Mouse (Mus musculus) spleen, adult 18-20 months (tissue): ENCODE data around the gene Cacna2d3.

Source experiments
- DNase-seq, 2 experiments: peaks; one replicate each; pipeline ENCODE4 v3.0.0; 2022; ENCODE audit warnings: mixed read lengths in 2 of 2

The Cacna2d3 gene

DNA sequence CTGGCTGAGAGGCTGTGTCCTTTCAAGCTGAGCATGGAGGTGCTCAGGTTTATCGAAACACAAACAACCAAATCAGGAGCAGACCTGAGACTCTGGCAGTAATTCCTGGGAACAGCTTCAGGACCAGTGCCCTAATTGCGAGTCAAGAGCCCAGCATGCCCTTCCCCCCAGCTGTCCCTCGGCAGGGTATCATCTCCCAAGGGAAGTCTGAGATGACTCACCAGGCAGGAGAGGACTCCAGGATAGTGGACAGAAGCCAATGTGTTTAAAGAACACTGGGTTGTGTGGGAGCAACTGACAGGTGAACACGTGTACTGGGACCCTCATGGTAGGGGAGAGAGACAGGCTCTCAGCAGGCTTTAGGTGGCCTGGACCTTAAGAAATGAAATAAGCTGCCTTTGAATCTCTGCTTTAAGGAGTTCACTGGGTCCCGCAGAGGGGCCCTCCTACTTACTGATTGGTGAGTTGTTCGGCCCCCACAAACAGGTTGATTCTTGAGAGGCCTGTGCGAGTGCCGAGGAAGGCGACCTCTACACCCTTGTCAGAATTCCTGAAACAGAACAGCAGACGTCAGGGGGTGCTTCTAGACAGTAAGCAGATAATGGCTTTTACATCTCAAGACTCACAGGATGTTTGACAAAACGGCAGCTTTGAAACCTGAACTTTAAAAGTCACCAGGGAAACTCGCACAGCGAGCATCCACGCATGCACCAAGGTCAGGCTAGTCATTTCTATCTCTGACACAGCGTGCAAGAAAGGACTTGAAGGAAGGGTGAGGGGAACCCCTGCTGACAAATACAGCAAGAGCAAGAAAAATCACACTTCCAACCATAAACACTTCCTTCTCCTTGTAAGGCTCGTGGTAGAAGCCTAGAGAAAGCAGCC, 669.5 kb downstream of the Cacna2d3 start:
- no peak for DNase-seq

DNA sequence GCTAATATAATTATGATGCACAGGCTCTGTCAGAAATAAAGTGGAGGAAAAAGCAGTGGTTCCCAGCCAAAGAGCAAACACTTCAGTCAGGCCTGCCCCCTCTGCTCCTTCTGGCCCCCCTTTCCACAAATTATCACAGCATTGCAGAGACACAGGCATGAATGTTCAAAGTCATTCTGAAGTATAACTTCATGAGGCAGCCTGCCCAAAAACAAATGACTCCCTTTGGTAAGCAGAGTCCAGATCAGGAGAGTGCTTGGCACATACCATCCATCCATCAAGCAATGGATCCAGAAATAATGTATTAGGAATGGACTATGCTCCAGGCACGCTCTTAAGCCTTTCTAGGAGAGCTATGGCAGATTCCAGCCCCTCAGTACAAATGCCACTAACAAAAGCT, 679.3 kb downstream of the Cacna2d3 start:
- no peak for DNase-seq

DNA sequence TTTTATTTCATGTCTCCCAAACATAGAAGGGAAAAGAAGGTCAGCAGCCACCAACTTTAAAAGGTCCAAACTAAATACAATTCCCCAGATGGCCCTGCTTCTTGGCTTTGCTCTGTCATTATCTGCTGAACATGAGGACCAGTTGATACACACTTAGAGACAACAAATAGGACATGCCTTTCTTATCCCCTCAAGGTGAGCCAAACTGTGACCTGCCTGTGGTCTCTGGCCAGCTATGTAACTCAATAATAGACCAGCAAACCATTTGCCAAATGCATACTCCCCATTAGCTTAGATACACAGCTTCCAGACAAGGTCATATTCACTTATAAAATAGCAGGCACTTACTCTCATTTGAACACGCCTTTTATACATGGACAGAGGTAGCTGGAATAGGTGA, 680.2 kb downstream of the Cacna2d3 start:
- no peak for DNase-seq

DNA sequence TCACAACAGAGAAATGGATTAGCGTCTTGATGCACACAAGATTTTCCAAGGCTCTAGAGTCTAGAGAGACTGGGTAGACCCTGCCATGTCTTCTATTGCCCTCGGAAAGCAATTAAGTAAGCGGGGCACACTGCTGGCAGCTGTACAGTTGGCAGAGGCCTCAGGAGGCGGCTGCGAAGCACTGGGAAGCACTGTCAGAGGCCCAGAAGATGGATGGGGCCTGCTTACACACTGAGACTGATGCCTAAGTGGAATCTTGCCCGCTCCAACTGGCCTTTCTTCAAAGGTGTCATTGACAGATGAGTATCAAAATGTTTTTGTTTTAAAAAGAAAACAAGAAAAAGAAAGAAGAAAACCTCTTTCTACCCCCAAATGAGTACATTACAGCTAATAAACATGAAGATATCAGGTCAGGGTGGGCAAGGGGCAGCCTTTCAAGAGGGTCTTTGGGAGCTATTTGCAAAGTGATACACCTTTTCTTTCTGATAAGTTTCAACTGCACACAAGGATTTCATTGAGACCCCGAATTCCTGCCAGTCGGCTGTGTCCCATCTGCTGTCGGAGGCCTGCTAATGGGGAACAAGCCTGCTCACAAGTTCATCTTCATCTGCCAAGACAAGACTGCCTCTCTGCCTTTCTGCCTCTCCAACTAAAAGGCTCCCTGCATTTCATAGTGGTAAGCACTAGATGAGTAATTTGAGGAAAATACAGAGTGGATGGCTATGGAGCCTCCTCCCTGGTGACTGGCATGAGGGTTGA, 680.9 kb downstream of the Cacna2d3 start:
- no peak for DNase-seq

DNA sequence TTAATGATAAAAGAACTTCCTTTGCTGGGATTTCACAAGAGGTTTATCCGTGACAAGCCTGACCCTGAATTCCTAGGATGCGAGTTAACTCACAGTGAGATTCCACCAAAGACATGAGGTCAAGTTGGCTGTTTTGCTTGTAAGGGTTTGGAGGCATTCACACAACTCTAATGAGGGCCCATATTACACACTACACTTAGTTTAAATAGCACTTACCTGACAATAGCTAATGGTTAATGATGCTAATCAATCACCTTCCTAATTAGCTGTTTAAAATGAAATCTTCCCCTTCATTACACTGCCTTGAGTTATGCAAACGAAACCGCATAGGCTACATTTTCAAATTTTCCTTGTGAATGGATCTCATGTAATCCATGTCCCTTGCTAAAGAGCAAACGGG, 683.4 kb downstream of the Cacna2d3 start:
- DNase-seq = no peak

DNA sequence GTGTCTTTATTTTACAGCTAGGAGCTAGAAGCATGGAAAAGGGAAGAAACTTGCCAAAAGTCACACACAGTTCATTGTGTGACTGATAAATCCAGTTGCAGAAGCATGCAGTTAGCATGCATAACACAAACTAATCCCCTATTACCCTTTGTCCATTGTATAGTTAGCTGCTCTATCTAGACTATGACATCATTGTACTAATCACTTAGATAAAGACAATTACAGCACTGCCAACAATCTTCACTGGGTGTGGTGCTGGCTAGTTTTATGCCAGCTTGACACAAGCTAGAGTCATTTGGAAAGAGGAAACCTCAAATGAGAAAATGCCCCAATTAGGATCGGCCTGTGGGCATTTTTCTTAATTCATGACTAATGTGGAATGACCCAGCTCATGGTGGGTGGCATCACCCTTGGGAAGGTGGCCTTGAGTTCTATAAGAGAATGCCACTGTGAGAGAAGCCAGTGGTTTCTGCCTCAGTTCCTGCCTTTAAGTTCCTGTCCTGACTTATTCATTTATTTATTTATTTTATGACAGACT, 689.7 kb downstream of the Cacna2d3 start:
- no peak for DNase-seq

DNA sequence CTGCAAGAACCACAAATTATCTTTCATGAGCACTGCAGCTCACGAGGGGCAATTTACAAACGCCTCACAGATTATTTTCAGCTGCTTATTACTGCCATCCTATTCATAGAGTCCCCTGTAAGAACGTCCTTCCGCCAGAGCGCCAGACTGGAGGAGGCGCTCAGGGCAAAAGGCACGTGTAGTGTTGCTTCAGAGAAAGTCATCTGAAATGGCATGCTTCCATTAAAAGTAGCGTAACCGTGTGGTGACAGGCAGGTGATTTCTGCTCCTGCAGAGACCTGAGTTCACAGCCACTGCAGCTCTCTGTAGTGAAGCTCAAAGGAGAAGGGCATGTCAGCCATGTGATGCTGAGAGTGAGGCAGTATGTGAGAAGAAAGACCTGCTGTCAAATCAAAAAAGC, 691.1 kb downstream of the Cacna2d3 start:
- DNase-seq = no peak

DNA sequence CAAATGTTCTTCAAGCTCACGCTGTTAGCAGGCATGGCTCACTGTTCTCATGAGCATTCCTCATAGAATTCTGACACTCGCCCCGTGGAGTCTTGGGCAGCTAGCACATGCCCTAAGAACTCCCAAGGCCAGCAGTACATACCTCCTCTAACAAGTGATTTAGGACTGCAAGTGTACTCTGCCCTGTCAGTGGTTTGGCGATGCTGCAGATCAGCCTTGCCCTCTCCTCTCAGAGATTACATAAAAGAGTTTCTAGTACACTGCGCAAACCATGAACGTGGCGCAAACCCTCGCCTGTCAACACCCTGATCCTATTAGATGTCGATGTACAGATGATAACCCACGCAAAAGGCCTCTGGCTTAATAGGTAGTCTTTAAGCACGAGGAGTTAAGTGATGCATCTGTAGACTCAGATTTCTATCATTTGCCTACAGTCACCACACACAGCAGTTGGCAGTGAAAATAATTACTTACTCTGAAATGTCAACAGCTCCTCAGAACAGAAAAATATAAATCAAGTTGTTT, 691.7 kb downstream of the Cacna2d3 start:
- no peak for DNase-seq

DNA sequence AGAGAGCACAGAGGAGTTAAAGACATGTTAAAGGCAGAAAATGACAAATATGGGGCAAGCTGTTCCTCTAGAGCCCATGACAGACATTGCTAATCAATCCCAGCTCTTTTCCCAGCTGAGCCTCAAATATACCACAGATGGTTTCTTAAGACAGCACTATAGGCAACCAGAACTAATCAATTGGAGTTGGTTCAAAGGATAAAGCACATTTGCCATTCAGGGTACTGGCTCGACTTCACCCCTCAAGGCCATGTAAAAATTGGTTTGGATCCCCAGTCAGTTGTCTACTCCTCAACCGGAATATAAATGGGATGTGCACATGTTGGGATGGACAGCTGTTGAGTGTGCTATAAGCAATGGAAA, 692.6 kb downstream of the Cacna2d3 start:
- DNase-seq = no peak

DNA sequence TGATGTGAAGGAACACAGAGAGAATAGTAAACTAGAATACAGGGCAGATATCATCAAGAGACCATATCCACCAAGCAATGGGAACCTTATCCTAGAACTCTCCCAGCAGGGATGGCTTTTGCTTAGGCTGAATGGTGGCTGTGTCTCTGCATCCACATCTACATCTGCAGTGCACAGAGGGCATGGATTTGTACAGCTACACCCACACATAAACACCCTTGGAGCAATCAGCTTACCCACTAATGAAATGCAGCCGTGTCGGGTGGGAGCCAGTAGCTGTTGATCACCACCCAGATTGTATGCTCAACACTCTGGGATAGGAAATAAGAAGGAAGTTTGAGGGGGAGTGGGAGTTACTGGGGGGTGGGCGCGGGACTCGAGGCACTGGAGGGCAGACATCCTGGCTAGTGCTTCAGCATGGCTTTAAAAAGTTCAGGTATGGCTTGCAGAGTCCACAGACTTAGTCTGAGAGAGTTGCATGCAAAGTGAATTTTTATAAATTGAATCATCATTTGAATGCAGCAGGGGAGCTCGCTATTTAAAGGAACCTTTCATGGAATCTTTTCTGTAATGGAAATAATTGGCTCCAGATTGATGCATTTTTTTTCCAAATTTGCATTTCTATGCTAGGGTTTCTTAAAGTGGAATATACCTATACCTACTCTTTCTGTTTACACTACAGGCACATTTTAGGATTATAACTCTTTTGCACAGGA, 693.1 kb downstream of the Cacna2d3 start:
- no peak for DNase-seq

DNA sequence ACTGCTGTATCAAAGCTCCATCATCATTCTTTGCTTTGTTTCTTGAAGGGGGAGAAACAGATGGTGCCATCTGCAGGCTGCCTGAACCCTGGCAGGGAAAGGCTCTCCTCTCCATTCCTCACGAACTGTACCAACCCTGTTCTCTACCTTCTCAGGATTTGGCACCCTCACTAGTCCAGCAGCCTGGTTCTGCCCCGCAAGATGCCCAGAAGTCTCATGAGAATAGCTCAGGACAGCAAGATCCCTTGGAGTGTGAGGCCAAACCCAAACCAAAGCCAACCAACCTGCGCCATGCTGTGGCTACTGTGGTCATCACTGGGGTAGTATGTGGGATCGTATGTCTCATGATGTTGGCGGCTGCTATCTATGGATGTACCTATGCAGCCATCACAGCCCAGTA, 694.4 kb downstream of the Cacna2d3 start:
- no peak for DNase-seq

DNA sequence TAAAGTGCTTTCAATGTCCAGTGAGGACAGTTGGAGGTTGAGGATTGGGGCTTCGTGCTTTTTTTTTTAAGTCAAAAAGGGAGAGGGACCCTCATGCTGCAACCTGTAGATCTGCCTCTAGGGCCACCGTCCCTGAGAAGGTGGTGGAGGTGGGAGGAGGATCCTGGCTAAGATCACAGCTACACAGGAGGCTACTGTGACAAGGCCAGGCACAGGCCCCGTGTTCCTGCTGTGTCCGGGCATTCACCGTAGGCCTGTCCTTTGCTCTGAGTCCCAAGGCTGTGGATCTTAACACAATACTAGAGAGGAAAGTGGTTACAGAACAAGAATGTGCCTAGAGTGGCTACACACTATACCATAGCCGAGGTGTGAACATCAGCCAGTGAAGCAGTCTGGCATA, 696.3 kb downstream of the Cacna2d3 start:
- no peak for DNase-seq

DNA sequence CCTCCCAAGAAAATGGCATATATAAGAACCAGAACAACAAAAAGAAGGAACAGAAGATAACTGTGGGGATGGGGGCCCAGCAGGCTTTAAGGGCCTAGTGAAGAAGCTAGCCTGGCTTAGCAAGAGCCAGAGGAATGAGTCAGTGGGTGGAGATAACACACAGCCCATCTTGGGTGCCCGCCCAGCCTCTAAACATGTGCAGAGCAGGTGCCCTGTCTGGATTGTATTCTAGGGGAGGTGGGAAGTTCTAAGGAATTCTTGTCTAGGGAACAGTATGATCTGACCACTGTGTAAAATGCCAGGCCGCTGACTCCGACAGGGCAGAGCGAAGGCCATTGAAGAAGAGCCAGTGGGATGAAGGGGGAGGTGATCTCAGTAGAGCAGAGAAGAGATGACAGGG, 698.4 kb downstream of the Cacna2d3 start:
- no peak for DNase-seq

DNA sequence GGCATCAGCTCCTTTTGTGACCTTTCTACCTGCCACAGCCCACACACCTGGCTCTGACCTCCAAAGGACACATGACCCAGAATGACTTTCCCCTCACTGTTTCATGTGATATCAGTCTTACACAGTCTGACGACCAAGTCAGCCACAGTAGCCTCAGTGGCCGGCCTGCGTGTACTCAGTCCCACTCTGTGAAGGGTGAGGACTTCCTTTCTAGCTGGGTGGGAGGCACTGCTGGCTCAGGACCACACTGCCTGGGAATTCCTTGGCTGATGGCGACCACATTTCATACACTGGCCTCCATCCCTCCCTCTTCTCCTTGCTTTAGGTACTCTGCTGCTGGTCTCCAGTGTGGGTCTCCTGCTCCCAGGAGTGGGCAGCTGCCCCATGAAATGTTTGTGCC, 700.4 kb downstream of the Cacna2d3 start:
- no peak for DNase-seq

DNA sequence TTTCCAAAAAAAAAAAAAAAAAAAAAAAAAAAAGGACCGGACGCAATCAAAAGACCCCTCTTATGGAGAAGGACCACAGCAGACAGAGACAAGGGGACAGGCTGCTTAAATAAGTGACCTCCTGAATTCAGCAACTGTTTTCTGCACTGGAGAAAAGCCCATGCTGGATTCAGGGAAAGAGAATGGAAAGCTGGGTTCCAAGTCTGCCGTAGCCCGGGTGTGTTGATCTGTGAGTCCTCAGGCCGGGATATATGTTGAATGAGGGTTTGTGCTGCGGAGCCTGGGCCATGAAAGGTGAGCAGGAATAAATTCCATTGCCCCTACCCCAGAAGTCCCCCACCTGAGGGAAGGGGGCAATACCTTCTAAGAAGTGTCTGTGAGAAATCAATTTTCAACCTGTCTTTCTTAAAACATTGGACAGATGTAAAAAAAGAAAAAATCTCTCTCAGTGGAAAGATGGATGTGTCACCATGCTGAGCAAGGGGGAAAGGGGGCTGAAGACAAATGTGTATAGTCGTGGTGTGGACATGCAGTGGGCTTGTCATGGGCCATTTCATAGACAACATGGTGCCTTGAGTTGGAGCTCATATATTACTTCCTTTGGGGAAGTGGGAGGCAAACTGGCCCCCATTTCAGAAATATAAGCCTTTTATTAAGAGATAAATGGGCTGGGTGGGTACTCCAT, 703.2 kb downstream of the Cacna2d3 start:
- no peak for DNase-seq

DNA sequence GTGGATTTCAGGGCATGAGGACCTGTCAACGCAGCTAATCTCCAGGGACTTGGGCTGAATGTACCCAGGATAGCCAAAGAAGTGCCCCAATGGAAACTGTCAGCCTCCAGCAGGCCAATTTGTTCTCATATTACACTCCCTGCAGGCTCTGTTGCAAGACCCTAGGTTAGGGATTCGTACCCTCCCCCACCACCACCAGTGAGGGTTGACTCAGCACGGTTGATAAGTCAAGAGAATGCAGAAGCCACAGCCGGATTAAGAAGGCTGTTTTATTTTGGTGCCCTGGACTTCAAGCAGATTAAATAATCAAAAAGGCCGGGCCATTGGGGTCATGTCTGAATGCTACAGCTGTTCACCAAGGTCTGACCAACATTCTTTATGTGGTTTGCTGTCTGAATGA, 703.8 kb downstream of the Cacna2d3 start, which contains the start of gene Lrtm1:
Lrtm1 (plus strand) TSS at position 326 of the 400 bp plus-strand sequence.
- no peak for DNase-seq

DNA sequence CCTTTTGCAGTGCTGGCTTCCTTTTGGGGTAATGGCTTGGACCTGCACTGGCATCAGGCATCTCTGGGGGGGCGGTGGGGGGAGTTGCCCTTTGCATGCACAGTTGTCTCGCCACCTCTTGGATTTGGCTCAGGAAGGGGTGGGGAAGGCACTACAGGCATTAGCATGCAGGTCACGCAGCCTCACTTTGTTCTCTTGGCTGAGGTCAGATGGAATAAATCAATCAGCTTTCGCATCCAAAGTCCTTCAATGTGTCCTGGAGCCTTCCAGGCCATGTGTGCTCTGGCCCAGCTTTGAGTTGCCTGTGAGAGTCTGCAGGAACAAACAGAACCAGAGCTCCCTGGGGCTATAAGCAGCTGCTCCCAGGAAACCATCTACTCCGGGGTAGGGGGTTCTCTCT, 705.8 kb downstream of the Cacna2d3 start:
- no peak for DNase-seq

DNA sequence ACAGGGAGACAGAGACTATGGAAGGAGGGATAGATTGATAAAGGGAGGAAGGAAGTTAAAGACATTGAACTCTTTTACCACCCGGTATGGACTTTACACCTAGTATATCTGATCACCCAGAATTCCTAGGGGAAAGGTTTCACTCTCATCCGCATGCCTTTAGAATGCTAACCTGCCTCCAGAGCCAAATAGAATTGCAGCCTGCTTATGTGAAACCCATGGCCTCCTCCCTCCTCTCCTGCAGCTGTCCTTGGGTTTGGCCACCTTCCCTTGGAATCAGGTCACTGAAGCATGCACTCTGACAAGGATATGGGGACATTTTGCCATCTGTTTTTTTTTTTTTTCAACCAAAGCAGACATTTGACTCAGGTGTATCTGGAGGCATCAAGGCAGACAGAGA, 707.0 kb downstream of the Cacna2d3 start:
- no peak for DNase-seq

DNA sequence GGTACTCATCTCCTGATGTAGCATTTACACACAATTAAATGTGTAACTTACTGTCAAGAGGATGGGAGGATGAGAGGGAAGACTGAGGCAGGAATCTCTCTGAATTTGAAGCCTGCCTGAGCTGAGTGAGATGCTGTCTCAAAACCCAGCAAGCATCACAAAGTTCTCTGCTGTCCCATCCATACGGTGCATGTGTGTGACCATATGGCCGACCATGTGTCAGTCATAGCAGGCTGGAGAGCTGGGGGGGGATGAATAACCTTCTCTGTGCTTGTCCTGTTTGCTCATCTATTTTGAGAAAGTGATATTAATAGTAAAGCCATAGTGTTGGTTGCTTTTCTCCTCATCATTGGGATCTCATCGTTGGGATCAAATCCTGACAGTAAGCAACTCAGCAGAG, 708.5 kb downstream of the Cacna2d3 start:
- no peak for DNase-seq

DNA sequence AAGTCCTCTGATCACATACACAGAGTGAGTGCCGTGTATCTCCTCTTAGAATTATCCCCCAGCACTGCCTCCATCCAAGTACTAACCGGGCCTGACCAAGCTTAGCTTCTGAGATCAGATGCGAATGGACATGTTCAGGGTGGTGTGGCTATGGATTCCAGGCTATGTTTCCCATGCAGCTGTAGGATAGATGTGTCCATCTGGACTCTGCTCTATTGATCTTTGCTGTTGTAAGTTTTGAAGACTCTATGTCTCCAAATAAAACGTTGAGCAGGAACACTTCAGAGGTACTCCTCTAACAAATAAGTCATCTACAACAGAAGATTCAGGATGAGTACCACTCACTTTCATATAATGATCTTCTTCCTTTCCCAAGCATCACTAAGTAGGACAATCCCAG, 712.0 kb downstream of the Cacna2d3 start:
- DNase-seq = no peak

DNA sequence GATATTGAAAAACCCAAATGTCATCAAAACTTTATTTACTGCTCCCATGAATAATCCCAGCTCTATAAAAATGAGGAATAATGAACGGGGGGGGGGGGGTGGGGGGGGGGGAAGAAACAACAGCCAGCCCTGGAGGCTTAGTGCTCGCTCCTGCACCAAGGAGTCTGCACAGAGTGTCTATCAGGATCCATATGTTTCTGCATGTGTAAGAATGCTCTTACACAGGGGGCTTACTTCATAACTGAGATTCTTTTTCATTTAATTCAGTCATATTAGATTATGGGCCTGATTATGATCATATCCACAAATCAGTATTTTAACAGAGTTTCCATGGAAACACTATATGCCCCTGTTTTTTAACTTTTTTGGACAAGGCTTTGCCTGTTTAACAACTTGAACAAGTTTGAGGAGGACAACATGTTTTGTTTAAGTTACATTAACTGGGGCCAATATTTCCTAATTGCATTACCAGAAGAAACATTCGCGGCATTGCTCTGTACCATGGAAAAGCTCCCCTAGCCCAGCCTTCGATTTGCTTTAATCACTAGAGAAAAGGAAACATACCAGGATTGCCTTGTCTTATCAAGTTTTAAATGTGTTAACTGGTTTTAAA, 716.3 kb downstream of the Cacna2d3 start:
- DNase-seq = no peak

DNA sequence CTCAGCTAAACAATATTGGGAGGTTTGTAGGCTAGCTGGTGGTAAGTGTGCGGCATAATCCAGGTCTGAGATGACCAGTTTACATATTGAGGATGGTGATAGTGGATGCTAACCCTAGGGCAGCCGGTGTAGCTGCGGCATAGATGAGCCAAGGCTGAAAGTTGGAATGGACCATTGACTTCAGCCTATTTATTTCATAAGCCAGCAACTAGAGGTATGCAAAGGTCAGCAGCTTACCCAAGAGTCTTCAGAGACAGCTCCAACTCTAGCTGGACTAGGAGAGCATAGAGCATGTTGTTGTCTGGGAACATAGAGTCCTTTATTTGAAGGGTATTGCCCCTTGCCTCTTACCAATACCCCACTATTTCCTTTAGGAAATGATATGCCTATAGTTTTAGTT, 725.1 kb downstream of the Cacna2d3 start:
- DNase-seq = no peak
